Mouse (Mus musculus): ENCODE measurements at regions not wholly inside any gene's neighbourhood (a gene's known extent, or its start where the extent isn't known, plus 50 kb on each side); places are given as distances from the start of the nearest gene placed in this dataset.

DNA sequence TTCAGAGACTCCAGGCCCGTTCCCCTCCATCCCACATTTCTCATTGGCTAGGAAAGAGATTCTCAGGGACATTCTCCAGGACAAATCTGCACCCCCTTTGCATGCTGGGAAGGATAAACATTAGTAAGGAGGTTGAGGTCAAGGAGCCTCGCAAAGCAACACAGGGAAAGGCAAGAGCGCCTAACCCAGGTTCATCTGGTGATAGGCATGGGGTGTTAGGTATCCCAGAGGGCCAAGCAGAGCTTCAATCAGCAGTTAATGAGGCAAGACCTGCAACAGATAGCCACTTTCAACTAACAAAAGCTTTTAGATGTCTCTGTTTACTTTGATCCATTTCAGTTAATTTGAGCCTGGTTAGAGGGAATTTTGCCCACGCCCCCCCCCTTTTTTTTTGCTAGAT is 184.5 kb upstream of the Cdkn3 start:
- TF ChIP-seq POLR2A (IDR thresholded peaks at IDR 0.05; ENCODE audit: insufficient read length, low read depth) (no peak), MAX (IDR thresholded peaks at IDR 0.05; ENCODE audit: low read depth) (no peak), TCF3 (IDR thresholded peaks at IDR 0.05; ENCODE audit: insufficient read length, low read depth) (no peak), USF1 (IDR thresholded peaks at IDR 0.05; ENCODE audit: low read depth) (no peak)

All from myocyte (in vitro differentiated cells).